Mouse (Mus musculus): ENCODE data around the gene Meis1. TPM values are rescaled to one million over a fixed set of nuclear protein-coding genes. Genes with fewer than 3 reads are reported as not detected.
A peak's percentile ranks its signal among the peaks of the same experiment; 100 is the strongest.

Meis1 gene
- total RNA-seq (2022): 10 to 100 TPM in 1 of 4 experiments, 1 to 10 TPM in 3; 6.9 to 10.6 (median 7.7) TPM

DNA sequence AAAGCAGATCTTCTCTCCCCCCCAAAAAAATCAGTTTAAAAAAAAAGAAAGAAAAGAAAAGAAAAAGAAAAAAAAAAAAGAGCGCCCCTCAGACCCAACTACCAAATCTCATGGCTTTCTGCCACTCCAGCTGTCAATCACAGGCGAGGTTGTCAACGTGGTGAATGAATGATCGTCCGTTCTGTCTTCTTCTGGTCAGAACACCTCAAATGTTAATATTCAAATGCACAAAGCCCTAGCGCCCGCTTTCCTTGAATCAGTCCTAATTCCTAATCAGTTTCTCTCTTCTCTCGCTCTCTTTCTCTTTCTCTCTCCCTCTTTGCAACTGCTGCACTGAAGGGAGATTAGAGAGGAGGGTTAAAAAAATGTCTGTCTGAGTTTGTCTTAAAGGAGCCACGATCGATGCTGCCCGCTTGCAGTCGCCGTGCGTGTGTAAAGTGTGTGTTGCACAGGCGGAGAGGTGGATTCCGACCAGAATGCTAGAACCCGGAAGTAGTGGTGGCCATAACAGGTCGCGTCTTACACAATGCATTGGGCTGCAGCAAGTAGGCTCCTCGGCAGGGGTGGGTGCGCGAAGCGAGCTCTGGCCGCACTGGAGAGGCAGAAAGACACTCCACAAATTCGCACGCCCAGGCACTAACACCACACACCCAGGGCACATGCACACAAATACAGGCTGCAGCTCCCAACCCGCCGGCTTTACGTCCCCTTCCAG, at the start of gene Meis1:
TSS of gene Meis1 (minus strand) at position 497 of the 715 bp plus-strand sequence.
- DNase-seq (ENCODE audit: low spot score in 2 of 2): peak; percentile 69 to 82

DNA sequence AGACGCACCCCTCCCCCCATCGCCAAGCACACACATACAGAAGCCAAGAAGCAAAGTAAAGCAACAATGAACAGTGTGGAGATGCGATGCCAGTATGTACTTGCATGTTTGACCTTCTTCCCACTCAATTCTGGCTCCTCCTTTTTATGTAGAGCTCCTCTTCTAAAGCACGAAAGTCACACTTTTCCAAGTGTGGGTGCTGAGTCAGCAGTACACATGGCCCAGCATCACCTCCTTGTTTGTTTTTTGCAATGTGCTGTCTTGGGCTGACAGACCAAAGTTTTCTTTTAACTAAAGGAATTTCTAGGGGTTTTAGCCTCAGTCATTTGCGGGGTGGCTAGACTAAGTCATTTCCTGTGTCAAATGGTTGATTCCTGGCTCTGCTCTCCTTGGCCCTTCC, 48.5 kb upstream of the Meis1 start:
- DNase-seq (ENCODE audit: low spot score in 2 of 2): no peak

DNA sequence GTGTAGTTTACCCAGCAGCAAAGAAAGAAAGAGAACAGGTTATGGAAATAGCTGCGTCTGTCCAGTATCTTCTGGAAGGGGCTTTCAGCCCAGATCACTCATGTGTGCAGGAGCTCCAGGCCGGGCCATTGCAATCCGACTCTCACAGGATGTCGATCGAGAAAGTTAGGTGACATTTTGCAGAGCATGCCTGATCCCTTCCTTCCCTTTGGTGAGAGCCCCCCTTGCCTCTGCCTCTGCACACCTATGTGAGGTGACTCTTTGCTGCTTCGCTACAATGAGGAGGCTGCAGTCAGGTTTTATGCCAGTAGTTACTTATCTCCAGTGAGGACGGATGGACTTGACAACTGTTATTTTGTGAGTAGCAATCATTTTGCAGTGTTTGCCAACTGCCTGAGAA, 30.5 kb upstream of the Meis1 start:
- no peak for DNase-seq (ENCODE audit: low spot score in 2 of 2)

DNA sequence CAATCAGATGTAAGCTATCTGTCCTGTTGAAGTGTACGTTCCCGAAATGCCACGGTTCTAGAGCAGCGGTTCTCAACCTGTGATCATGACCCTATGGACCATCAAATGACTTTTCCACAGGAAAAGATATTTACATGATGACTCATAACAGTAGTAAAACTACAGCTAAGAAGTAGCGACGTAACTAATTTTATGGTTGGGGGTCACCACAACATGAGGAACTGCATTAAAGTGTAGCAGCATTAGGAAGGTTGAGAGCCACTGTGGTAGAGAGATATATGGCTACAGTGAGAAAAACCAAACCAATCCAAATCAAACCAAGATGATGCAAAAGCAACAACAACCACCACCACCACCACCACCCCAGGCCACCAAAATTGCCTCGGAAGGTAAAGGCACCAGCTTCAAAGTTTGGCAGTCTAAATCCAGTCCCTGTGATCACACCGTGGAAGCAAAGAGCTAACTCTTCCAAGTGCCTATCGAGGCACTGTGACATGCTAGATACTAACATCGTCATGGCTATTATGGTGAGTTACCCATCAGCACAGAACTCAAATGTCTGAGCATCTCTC, 17.9 kb upstream of the Meis1 start:
- no peak for DNase-seq (ENCODE audit: low spot score in 2 of 2)

DNA sequence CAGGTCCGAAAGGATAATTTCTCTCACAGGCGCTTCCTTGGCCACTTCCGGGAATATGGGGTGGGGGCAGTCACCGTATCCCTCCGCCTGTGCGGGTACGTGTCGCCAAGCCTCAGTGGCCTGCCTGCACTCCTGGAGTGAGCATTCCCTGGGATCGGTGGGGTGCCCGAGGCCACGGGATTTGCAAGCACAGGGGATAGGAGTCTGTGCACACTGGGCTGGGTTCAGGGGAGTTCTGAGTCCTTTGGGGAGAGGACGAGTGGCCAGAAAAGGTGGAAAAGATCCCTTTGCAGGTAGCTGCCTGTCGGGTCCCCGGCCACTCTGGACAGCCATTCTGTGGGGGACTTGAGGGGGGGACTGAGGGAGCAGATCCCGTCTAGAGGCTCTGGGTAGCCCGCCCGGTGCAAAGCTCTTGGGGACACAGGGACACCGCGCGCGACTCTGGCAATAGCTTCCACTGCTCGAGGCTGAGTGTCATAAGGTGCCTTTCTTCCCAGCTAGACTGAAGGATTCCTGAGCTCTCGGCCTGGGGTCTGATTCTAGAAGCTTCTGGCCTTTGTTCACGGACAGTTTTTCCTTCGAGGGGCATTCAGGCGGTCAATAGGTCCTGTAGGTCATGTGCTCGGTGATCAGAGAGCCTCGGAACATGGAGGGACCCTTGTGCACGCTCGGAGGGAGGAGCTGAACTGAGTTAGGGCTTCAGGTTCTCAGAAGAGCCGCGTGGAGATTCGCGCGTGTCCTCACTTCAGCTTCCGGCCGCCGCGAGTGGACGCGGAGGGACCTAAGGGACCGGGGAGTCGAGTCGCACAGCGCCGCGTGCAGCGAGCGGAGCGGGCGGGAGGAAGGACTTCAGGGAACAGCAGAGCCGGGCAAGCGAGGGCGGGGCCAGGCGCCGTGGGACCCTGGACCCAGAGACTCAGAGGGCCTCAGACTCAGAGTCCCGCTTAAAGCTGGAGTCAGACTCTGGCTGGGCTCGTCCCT, 8.1 kb upstream of the Meis1 start:
- DNase-seq (ENCODE audit: low spot score in 2 of 2): no peak

DNA sequence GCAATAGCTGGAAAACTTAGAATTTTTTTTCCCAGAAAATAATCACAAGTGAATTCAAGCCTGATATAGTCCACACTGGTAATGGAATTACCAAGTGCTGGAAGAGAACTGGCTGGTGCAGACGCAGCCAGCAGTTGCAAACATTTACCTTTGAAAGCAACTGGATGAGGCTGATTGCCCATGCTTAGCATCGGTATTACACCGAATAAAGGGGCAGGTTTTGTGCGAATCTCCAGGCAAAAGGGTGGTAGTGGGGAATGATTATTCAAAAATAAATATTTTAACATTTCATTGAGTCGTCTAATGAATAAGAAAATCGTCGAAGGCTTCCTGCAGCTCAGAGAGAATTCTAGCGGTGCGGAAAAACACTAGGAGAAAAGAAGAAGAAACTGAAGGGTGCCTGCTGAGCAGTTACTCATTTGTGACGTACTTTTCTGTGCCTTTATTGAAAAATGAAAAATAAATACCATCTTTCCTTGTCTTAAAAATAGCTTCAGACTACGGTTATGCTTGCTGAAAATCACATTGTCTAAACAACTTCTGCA, 7.3 kb upstream of the Meis1 start:
- no peak for DNase-seq (ENCODE audit: low spot score in 2 of 2)

DNA sequence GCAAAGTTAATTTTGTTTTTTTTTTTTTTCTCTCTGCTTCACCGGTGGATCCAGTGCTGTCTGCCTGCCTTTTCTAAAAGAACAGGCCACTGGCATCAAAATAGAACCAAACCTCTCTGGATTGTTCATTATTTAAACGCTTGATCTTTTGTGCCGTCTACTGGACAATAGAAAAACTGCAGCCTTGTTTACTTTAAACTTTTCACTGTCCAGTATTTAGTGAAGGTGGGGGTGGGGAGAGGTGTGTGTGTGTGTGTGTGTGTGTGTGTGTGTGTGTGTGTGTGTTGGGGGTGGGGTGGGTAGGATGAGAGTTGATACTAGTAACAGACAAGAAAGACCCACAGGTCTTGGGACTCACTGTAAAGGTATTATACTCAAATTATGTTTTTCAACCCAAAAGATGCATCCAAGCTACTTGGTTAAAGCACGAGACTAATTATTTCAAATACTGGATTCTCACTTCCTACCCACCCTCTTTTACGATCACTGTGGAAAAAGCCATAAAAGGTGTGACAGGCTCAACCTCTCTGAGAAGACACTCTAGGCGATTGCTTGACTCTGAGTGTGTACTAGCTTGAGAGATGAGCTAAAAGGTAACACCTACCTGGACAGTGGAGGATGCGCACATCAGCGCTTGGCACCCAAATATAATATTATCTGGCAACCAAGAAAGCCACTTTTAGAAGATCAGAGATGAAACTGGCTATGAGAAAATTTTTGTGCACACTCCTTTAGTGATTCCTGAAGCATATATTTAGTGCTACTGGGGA, 5.9 kb upstream of the Meis1 start:
- no peak for DNase-seq (ENCODE audit: low spot score in 2 of 2)

DNA sequence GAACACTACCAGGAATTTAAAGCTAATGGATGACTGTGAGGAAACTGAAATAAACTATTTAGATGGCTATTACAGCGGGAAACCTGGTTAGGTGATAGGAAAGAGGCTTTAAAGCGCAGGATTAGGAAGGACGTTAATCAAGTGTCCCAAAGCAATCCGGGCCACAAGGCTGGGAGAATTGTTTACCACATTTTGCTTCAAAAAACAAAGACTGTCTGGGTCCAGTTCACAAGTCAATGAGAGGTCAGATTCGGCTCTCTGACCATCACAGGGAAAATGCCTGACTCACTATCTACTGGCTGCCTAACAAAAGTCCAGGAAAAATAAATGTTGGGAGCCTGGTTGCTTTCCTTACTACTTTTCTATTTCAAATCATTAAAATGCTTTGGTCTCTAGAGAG, 4.6 kb upstream of the Meis1 start:
- no peak for DNase-seq (ENCODE audit: low spot score in 2 of 2)

DNA sequence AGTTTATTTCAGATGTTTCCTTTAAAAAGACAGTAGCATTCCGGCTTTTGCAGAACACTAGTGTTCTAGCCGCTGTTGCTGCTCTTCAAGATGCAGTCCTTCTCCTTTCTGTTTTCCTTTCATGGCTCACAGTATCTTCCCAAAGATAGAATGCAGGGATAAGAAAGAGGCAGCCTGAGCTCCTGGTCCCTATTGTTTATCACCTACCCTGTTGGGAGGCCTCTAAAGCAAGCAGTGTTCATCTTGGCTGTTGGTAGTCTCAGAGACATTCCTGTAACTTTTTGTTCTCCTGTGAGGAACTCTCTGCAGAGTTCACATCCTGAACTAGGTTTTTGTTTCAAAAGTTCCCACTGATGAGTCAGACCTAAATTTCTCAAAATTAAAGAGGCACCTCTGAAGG, 3.8 kb upstream of the Meis1 start:
- no peak for DNase-seq (ENCODE audit: low spot score in 2 of 2)

DNA sequence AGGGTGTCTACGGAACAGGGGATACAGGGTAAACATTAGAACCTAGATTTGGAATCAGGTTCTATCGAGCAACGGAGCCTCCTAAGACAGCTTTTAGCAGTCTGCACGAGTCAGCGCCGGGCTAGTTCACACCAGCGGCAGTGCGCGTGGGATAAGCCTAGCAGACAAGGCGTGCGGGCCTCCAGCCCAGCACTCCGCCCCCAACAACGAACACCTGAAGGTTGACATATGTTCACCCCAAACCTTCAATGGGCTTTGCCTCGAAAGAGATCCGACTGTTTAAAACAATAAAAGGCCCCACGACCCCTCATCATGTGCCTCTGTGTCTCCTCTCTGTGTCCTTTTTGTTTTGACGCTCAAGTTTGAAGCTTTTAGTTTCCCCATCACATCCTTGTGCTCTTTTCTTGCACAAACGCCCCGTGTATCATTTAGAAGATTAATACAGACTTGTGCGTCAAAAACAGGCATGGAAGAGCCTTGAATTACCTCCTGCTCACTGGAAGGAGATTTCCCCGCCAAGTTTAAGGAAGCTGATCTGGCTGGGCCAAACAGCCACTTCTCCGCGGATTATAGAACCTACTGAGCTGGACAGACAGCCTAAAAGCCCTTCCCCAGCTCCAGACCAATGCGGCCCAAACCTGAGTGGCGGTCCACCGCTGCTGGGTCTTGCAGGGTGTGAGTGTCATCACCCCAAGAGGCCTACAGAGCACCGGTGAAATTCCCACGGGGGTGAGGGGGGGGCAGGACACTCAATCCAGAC, 2.3 kb upstream of the Meis1 start:
- peak in 1 of 2 experiments; percentile 12 for DNase-seq (ENCODE audit: low spot score in 2 of 2)

DNA sequence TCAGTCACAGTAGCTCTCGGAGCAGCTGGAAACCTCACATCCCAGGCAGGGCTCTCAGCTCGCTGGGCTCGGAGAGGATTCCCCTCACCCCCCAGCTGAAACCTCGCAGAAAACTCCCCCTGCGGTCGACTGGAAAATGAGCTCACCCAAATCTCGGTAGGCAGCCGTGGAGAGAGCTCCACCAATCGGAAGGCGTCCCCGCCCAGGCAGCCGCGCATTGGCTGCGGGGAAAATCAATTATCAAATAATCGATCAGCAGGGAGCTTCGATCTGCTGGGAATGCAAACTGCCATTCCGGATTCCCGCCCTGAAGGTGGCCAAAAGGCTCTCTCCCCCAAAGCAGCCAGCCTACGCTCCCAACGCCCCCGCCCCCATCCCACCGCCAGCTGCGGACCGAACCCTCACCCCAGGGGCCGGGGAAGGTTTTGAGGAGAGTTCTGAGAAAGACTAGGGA, 1.6 kb upstream of the Meis1 start:
- peak; percentile 82 to 88 for DNase-seq (ENCODE audit: low spot score in 2 of 2)

DNA sequence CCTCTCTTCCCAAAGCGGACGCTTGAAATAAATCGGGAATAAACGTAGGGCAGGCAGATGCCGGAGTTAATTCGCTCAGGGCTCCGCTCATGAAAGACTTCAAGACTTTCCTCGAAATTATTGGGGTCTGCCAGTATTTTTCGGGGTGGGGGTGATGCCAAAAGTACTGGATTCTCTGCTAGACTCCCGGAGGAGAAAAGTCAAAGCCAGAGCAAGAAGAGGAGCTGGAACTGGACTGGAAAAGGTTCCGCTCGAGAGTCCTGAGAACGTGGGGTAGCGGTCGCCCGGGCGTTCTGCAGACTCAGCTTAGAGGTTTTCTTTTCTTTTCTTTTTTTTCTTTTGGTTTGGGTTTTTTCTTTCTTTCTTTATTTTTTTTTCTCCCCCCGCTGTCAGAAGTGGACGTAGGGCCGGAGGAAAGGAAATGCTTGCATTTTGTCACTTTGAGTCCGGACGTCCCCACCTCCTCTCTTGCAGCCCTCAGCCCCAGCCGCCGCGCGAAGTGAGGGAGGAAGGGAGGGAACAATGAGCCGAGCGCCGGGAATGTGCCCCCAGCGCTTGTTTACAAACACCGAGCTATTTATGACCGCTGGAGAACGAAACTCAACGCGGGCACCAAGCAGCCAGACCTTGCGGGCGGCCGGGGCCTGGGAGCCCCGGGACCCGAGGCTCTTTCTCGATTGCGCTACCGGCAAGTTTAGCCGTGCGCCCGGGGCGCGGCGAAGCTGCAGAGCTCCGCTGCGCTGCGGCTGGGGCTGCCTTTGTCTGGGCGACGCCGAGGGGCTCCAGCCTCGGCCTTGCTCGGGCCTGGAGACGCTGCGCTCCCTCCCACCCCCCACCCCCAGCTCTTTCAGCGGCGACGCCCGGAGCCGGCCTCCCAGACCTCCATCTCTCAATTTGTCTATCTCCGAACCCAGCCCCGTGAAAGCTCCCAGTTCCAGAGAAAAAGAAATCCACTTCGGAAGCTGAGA, 703 bp upstream of the Meis1 start:
- no peak for DNase-seq (ENCODE audit: low spot score in 2 of 2)

DNA sequence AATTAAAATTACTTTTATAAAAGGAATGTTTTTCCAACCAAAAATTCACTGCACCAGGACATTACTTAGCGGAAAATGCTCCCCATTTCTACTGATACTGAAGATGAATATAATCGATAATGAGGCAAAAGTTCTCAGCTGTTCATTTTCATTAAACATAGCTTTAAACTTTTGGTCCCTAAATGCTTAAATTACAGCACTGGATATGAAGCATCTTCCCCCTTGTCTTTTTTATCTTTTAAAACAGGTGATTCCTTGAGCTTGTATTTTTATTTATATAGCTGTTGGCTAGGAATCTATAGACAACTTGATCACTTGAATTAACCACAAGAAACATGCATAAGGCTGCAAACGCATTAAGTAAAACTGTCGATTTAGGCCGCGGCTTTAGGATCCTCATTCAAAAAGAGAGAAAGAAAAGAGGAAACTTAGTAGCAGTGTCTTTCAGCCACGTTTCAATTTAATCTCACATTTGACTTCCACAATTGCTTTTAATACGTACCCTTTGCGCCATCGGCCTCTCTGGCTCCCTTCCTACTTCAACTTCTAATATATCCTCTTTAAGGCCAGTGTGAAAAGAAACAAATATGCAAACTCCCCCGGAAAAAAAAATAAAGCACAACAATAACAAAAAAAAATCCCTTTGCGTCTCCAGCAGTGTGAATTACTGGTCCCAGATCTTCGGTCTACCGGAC, 919 bp downstream of the Meis1 start:
- DNase-seq (ENCODE audit: low spot score in 2 of 2): no peak

DNA sequence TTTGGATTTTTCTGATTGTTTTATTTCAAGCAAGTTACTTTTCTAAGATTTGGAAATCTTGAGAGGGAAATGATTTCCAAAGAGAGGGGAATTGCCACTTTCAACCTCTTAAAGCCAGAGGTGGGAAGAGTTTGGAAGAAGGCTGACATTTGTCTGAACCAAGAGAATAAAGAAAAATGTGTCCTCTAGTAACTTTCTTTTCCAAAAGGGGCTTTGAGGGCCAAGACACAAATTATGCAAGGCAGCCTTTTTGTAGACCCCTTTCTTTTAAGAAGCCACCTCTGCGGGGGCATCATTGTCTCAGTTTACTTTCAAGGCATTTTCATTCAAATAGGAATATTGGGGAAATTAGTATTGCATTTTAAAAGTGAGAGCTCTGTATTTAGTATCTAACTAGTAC, 1.5 kb downstream of the Meis1 start:
- no peak for DNase-seq (ENCODE audit: low spot score in 2 of 2)

DNA sequence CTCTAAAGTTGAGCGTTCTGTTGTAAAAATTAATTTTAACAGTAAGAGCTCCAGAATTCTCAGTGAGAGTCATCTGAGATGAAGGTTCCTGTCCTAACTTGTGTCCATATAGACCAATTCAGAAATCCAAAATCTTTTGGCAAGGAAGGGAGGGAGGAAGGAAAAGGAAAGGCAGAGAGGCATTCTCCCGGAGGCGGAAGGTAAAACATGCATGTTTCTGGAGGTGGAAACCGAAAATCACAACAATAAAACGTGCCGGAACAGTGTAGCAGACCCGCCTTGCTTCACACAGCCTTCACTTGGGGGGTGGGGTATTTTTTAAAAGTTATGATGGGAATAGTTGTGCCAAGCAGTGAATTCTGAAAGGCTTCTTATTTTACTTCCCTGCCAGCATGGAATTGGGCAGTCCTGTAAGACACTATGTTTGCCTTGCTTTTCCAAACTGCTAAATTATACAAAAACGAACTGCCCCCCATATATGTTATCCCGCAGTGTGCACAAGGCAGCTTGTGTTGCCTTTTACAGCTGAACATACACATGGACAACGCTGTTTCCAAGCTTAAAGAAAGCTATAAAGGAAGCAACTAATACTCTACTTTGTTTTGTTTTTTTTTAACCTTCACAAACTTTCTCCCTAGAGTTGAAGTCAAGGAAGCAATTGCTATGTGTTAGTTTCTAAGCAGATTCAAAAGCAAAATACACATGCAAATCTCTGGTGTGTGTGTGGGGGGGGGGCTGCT, 2.1 kb downstream of the Meis1 start:
- no peak for DNase-seq (ENCODE audit: low spot score in 2 of 2)

DNA sequence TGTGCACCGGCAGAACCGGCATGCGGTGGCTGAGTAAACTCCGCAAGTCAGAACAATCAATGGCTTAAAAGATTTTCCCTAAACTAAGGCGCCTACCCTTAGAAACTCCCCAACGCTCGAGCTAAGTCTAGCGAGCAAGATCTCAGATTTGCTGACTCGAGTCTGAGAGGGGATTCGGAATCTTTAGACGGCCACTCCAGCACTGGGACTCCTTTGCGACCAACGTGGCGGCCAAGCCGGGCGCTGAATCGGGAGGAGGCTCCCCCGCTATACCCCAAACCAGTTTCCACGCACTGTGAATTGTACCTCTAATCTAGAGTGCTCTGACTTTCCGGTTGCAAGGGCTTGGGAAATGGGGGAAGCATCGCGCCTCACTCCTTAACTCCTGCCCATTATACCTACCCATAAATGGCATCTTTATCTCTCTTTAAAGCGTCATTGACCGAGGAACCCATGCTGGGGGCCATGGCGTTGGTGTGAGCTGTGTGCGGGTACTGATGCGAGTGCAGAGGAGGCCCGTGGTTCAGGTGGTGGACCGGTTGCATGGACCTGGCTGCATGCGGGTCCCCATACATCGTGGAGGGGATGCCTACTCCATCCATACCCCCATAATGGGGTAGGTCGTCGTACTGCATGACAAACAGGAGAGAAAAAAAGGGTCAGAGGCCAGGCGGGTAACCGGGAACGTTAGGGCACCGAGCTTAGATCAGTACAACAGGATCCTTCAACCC, 2.9 kb downstream of the Meis1 start:
- DNase-seq (ENCODE audit: low spot score in 2 of 2): no peak

DNA sequence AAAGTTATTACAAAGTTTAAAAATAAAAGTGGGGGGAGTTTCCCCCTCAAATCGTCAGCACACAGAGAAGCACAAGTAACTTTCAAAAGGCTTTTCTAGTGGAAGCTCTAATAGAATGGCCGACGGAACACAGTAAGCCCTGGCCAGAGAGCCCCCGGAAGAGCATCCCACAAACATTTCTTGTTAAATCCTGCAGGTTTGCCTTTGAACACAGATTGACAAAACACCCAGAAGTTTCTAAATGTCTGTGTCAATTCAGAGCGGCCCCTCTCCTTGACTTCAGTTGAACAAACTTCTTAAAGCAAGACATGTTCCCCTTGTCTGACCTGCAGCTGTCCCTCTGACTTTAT, 3.4 kb downstream of the Meis1 start:
- no peak for DNase-seq (ENCODE audit: low spot score in 2 of 2)

Measured in left cerebral cortex, adult 8-10 months (tissue).